Mouse (Mus musculus): ENCODE measurements at regions not wholly inside any gene's neighbourhood (a gene's known extent, or its start where the extent isn't known, plus 50 kb on each side); places are given as distances from the start of the nearest gene placed in this dataset.

- no peaks in the 10 kb centered on the region for H3K79me2 ChIP-seq (ENCODE audit: control insufficient read depth, insufficient read depth)
- TF ChIP-seq FOSL1 (IDR thresholded peaks at IDR 0.05; ENCODE audit: insufficient read depth, low read length, poor library complexity, severe bottlenecking) (no peak), CEBPB (IDR thresholded peaks at IDR 0.05; ENCODE audit: low read depth) (no peak), USF1 (IDR thresholded peaks at IDR 0.05; ENCODE audit: low read depth) (no peak), MYOG (IDR thresholded peaks at IDR 0.05; ENCODE audit: control insufficient read depth, extremely low read depth, insufficient read length) (no peak), MAX (IDR thresholded peaks at IDR 0.05) (no peak), MYOD1 (IDR thresholded peaks at IDR 0.05; ENCODE audit: control insufficient read depth, insufficient read length, low read depth) (no peak), CTCF (IDR thresholded peaks at IDR 0.05; ENCODE audit: control insufficient read depth, insufficient read depth, insufficient read length) (no peak)
- no peaks in the 10 kb centered on the region for H3K36me3 ChIP-seq (ENCODE audit: control insufficient read depth, insufficient read depth)
- no peak overlapping the region for H3K4me3 ChIP-seq (ENCODE audit: insufficient read depth, poor library complexity, severe bottlenecking)
- H3ac ChIP-seq (ENCODE audit: control insufficient read depth, insufficient read length, low read depth) = no peak overlapping the region
- no peaks in the 10 kb centered on the region for H3K27me3 ChIP-seq (ENCODE audit: control insufficient read depth, insufficient read depth, insufficient read length)
- no peaks in the 10 kb centered on the region for H3K79me3 ChIP-seq (ENCODE audit: low read depth)
These were observed 396.6 kb upstream of the Atp2b1 start for GRCm38 (mm10) chr10:98517609-98518008.

GRCm38 (mm10) chr10:98529565-98529964, 384.6 kb upstream of the Atp2b1 start:
- TF ChIP-seq CEBPB (IDR thresholded peaks at IDR 0.05; ENCODE audit: low read depth) = no peak

GRCm38 (mm10) chr10:98531425-98531824, 382.8 kb upstream of the Atp2b1 start:
- H3ac ChIP-seq (ENCODE audit: control insufficient read depth, insufficient read length, low read depth) = no peak overlapping the region
- H3K27me3 ChIP-seq (ENCODE audit: control insufficient read depth, insufficient read depth, insufficient read length) = no peaks in the 10 kb centered on the region
- no peak overlapping the region for H3K4me3 ChIP-seq (ENCODE audit: insufficient read depth, poor library complexity, severe bottlenecking)
- no peaks in the 10 kb centered on the region for H3K79me2 ChIP-seq (ENCODE audit: control insufficient read depth, insufficient read depth)
- H3K36me3 ChIP-seq (ENCODE audit: control insufficient read depth, insufficient read depth) = no peaks in the 10 kb centered on the region
- no peaks in the 10 kb centered on the region for H3K79me3 ChIP-seq (ENCODE audit: low read depth)
- no peak for TF ChIP-seq CTCF (IDR thresholded peaks at IDR 0.05; ENCODE audit: control insufficient read depth, insufficient read depth, insufficient read length)
- TF ChIP-seq MAX (IDR thresholded peaks at IDR 0.05) = no peak
- TF ChIP-seq FOSL1 (IDR thresholded peaks at IDR 0.05; ENCODE audit: insufficient read depth, low read length, poor library complexity, severe bottlenecking) = no peak
- TF ChIP-seq MYOD1 (IDR thresholded peaks at IDR 0.05; ENCODE audit: control insufficient read depth, insufficient read length, low read depth) = no peak
- TF ChIP-seq USF1 (IDR thresholded peaks at IDR 0.05; ENCODE audit: low read depth) = no peak
- no peak for TF ChIP-seq CEBPB (IDR thresholded peaks at IDR 0.05; ENCODE audit: low read depth)
- TF ChIP-seq MYOG (IDR thresholded peaks at IDR 0.05; ENCODE audit: control insufficient read depth, extremely low read depth, insufficient read length) = no peak

More at GRCm38 (mm10) chr10:98529565-98529964, 384.6 kb upstream of the Atp2b1 start:
- H3K4me3 ChIP-seq (ENCODE audit: insufficient read depth, poor library complexity, severe bottlenecking) = no peak overlapping the region
- no peaks in the 10 kb centered on the region for H3K79me3 ChIP-seq (ENCODE audit: low read depth)
- H3K79me2 ChIP-seq (ENCODE audit: control insufficient read depth, insufficient read depth) = no peaks in the 10 kb centered on the region
- no peak overlapping the region for H3ac ChIP-seq (ENCODE audit: control insufficient read depth, insufficient read length, low read depth)
- H3K27me3 ChIP-seq (ENCODE audit: control insufficient read depth, insufficient read depth, insufficient read length) = no peaks in the 10 kb centered on the region
- no peaks in the 10 kb centered on the region for H3K36me3 ChIP-seq (ENCODE audit: control insufficient read depth, insufficient read depth)

- no peaks in the 10 kb centered on the region for H3K79me2 ChIP-seq (ENCODE audit: control insufficient read depth, insufficient read depth)
- TF ChIP-seq MAX (IDR thresholded peaks at IDR 0.05) (no peak), FOSL1 (IDR thresholded peaks at IDR 0.05; ENCODE audit: insufficient read depth, low read length, poor library complexity, severe bottlenecking) (no peak), MYOD1 (IDR thresholded peaks at IDR 0.05; ENCODE audit: control insufficient read depth, insufficient read length, low read depth) (no peak), CTCF (IDR thresholded peaks at IDR 0.05; ENCODE audit: control insufficient read depth, insufficient read depth, insufficient read length) (no peak), CEBPB (IDR thresholded peaks at IDR 0.05; ENCODE audit: low read depth) (no peak), MYOG (IDR thresholded peaks at IDR 0.05; ENCODE audit: control insufficient read depth, extremely low read depth, insufficient read length) (no peak), USF1 (IDR thresholded peaks at IDR 0.05; ENCODE audit: low read depth) (no peak)
These were observed 375.5 kb upstream of the Atp2b1 start for GRCm38 (mm10) chr10:98538706-98539105.

GRCm38 (mm10) chr10:98541062-98541461, 373.1 kb upstream of the Atp2b1 start:
- TF ChIP-seq MAX (IDR thresholded peaks at IDR 0.05) = no peak
- no peak for TF ChIP-seq CEBPB (IDR thresholded peaks at IDR 0.05; ENCODE audit: low read depth)
- TF ChIP-seq FOSL1 (IDR thresholded peaks at IDR 0.05; ENCODE audit: insufficient read depth, low read length, poor library complexity, severe bottlenecking) = no peak
- TF ChIP-seq MYOG (IDR thresholded peaks at IDR 0.05; ENCODE audit: control insufficient read depth, extremely low read depth, insufficient read length) = no peak
- TF ChIP-seq USF1 (IDR thresholded peaks at IDR 0.05; ENCODE audit: low read depth) = no peak
- no peak for TF ChIP-seq MYOD1 (IDR thresholded peaks at IDR 0.05; ENCODE audit: control insufficient read depth, insufficient read length, low read depth)
- no peak for TF ChIP-seq CTCF (IDR thresholded peaks at IDR 0.05; ENCODE audit: control insufficient read depth, insufficient read depth, insufficient read length)
- Histone ChIP-seq H3ac (ENCODE audit: control insufficient read depth, insufficient read length, low read depth) (no peak overlapping the region), H3K79me3 (ENCODE audit: low read depth) (no peaks in the 10 kb centered on the region), H3K36me3 (ENCODE audit: control insufficient read depth, insufficient read depth) (no peaks in the 10 kb centered on the region), H3K79me2 (ENCODE audit: control insufficient read depth, insufficient read depth) (no peaks in the 10 kb centered on the region), H3K4me3 (ENCODE audit: insufficient read depth, poor library complexity, severe bottlenecking) (no peak overlapping the region), H3K27me3 (ENCODE audit: control insufficient read depth, insufficient read depth, insufficient read length) (no peaks in the 10 kb centered on the region)

More at GRCm38 (mm10) chr10:98538706-98539105, 375.5 kb upstream of the Atp2b1 start:
- Histone ChIP-seq H3K79me3 (ENCODE audit: low read depth) (no peaks in the 10 kb centered on the region), H3K27me3 (ENCODE audit: control insufficient read depth, insufficient read depth, insufficient read length) (no peaks in the 10 kb centered on the region), H3K4me3 (ENCODE audit: insufficient read depth, poor library complexity, severe bottlenecking) (no peak overlapping the region), H3K36me3 (ENCODE audit: control insufficient read depth, insufficient read depth) (no peaks in the 10 kb centered on the region), H3ac (ENCODE audit: control insufficient read depth, insufficient read length, low read depth) (no peak overlapping the region)

GRCm38 (mm10) chr10:98542072-98542471, 372.1 kb upstream of the Atp2b1 start:
- Histone ChIP-seq H3K36me3 (ENCODE audit: control insufficient read depth, insufficient read depth) (no peaks in the 10 kb centered on the region), H3K79me2 (ENCODE audit: control insufficient read depth, insufficient read depth) (no peaks in the 10 kb centered on the region), H3K79me3 (ENCODE audit: low read depth) (no peaks in the 10 kb centered on the region), H3K27me3 (ENCODE audit: control insufficient read depth, insufficient read depth, insufficient read length) (no peaks in the 10 kb centered on the region), H3ac (ENCODE audit: control insufficient read depth, insufficient read length, low read depth) (no peak overlapping the region), H3K4me3 (ENCODE audit: insufficient read depth, poor library complexity, severe bottlenecking) (no peak overlapping the region)
- TF ChIP-seq USF1 (IDR thresholded peaks at IDR 0.05; ENCODE audit: low read depth) (no peak), MYOD1 (IDR thresholded peaks at IDR 0.05; ENCODE audit: control insufficient read depth, insufficient read length, low read depth) (peak; percentile 86)

All from C2C12 (cell line).